Mouse (Mus musculus): ENCODE results near the gene Gphn. TPM values are rescaled to one million over a fixed set of nuclear protein-coding genes. Genes with fewer than 3 reads are reported as not detected.
A peak's percentile ranks its signal among the peaks of the same experiment; 100 is the strongest.

The Gphn gene
- polyA plus RNA-seq, 1 experiment from 2014 or later, result 14.6 TPM

DNA sequence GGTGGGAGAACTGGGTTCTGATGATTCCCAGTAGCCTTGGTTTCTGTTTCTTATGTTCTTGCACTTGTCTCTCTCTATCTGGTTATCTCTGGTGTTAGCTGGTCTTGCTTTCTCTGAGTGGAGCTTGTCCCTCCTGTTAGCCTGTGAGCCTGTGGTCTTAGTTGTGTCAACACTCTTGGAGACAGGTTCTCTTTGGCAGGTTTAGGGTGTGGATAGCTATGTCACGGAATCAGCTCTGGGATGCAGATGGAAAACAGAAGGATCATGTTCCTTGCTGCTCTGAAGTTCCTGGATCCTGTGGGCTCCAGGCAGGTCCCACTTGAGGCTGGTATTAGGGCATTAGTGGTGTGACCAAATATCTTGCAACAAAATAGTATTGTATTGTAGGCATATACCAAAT, 64.2 kb downstream of the Gphn start:
- Histone ChIP-seq H3K4me3 (ENCODE audit: low read depth, low read length) (no peak overlapping the region), H3K36me3 (ENCODE audit: control insufficient read depth, insufficient read depth, low read length) (no peaks in the 10 kb centered on the region), H3K4me1 (replicated peaks; ENCODE audit: control insufficient read depth, insufficient read depth) (no peaks in the 10 kb centered on the region), H3K27me3 (ENCODE audit: control insufficient read depth, insufficient read depth, low read length) (no peaks in the 10 kb centered on the region), H3K9ac (ENCODE audit: low read length) (no peak overlapping the region), H3K27ac (replicated peaks) (no peak overlapping the region), H3K4me2 (replicated peaks; ENCODE audit: low read depth) (no peak overlapping the region), H3K9me3 (ENCODE audit: control insufficient read depth, low read length) (no peaks in the 10 kb centered on the region)
- no peak for ATAC-seq (ENCODE audit: low FRiP score, low TSS enrichment)
- WGBS, result 84% methylated on average over 1 of the region's 1 CpGs
- no peak for DNase-seq (ENCODE audit: low spot score)
- no peak for TF ChIP-seq EP300 (optimal IDR thresholded peaks at IDR 0.05)
- no peak for TF ChIP-seq CTCF (IDR thresholded peaks at IDR 0.05; ENCODE audit: low read depth)

DNA sequence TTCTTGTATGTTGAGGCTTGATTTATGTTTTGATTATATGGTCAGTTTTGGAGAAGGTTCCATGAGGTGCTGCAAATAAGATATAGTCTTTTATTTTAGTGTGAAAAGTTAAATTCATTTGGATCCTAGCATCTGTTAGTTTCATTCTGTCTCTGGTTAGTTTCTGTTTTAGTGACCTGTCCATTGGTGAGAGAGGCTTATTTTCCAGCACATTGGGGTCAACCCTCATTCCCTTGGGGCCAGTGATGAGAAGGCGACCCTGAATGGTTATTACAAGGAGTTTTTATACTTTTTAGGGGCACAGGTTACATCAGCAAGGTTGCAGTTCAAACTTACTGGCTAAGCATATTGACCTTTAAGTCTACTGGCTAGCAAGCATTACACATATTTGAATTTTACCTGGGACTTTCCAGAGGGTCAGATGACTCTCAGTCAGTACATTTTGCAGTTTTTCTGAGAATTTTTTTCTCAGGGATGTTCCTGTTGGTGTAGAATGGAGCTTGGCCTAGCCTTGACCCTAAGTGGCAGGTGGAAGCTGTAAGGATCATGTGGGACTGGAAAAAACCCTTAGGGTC, 72.7 kb downstream of the Gphn start:
- H3K9me3 ChIP-seq (ENCODE audit: control insufficient read depth, low read length), result no peaks in the 10 kb centered on the region

DNA sequence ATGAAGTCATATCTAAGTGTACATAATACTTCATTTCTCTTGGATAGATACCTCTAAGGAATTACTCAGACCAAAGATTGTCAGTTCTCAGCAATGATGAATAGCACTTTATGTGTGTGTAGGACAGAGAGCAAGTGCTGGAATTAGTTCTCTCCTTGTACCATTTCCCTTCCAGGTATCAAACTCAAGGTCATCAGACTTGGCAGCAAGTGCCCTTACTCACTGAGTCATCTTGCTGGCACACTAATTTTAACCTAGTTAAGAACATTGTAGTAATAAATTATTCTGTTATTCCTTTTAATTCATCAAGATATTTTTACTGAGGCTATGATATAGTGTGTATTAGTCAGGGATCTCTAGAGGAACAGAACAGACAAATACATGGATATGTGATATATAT, 88.9 kb downstream of the Gphn start:
- H3K27ac ChIP-seq (replicated peaks), result no peak overlapping the region
- no peaks in the 10 kb centered on the region for H3K36me3 ChIP-seq (ENCODE audit: control insufficient read depth, insufficient read depth, low read length)
- no peaks in the 10 kb centered on the region for H3K9me3 ChIP-seq (ENCODE audit: control insufficient read depth, low read length)
- ATAC-seq (ENCODE audit: low FRiP score, low TSS enrichment) (no peak), DNase-seq (ENCODE audit: low spot score) (no peak)
- H3K27me3 ChIP-seq (ENCODE audit: control insufficient read depth, insufficient read depth, low read length), result no peaks in the 10 kb centered on the region
- TF ChIP-seq CTCF (IDR thresholded peaks at IDR 0.05; ENCODE audit: low read depth), result no peak
- no peak for TF ChIP-seq EP300 (optimal IDR thresholded peaks at IDR 0.05)
- H3K4me1 ChIP-seq (replicated peaks; ENCODE audit: control insufficient read depth, insufficient read depth), result no peaks in the 10 kb centered on the region
- H3K4me2 ChIP-seq (replicated peaks; ENCODE audit: low read depth), result no peak overlapping the region
- no peak overlapping the region for H3K4me3 ChIP-seq (ENCODE audit: low read depth, low read length)
- H3K9ac ChIP-seq (ENCODE audit: low read length), result no peak overlapping the region

More for the DNA sequence above, 72.7 kb downstream of the Gphn start:
- DNase-seq (ENCODE audit: low spot score) (no peak), ATAC-seq (ENCODE audit: low FRiP score, low TSS enrichment) (no peak)
- Histone ChIP-seq H3K4me1 (replicated peaks; ENCODE audit: control insufficient read depth, insufficient read depth) (no peaks in the 10 kb centered on the region), H3K36me3 (ENCODE audit: control insufficient read depth, insufficient read depth, low read length) (no peaks in the 10 kb centered on the region), H3K9ac (ENCODE audit: low read length) (no peak overlapping the region), H3K4me2 (replicated peaks; ENCODE audit: low read depth) (no peak overlapping the region), H3K27me3 (ENCODE audit: control insufficient read depth, insufficient read depth, low read length) (no peaks in the 10 kb centered on the region), H3K4me3 (ENCODE audit: low read depth, low read length) (no peak overlapping the region), H3K27ac (replicated peaks) (no peak overlapping the region)
- 79% methylated on average over 1 of the region's 1 CpGs for WGBS
- TF ChIP-seq CTCF (IDR thresholded peaks at IDR 0.05; ENCODE audit: low read depth) (no peak), EP300 (optimal IDR thresholded peaks at IDR 0.05) (no peak)

DNA sequence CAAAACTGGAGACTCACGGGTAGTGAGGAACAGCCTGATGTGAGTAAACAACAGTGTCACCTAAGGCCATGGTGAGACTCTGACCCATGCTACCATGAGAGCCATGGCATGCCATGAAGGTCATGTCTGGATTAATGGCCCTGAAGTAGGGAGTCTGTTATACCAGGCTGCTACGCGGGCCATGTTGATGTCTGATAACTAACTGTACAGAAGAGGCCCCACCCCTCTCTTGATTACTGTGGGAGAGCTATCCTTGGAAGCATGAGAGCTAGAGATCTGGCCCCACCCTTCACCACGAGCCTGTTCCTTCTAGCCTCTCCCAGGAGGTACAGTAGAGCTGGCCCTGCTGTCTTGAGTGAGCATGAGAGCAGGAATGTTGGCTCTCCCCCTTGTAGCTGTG, 101.8 kb downstream of the Gphn start:
- no peak for DNase-seq (ENCODE audit: low spot score)
- Histone ChIP-seq H3K27me3 (ENCODE audit: control insufficient read depth, insufficient read depth, low read length) (no peaks in the 10 kb centered on the region), H3K4me2 (replicated peaks; ENCODE audit: low read depth) (no peak overlapping the region), H3K36me3 (ENCODE audit: control insufficient read depth, insufficient read depth, low read length) (no peaks in the 10 kb centered on the region), H3K4me3 (ENCODE audit: low read depth, low read length) (no peak overlapping the region), H3K9ac (ENCODE audit: low read length) (no peak overlapping the region), H3K27ac (replicated peaks) (no peak overlapping the region), H3K9me3 (ENCODE audit: control insufficient read depth, low read length) (no peaks in the 10 kb centered on the region), H3K4me1 (replicated peaks; ENCODE audit: control insufficient read depth, insufficient read depth) (no peaks in the 10 kb centered on the region)
- WGBS, result 73% methylated on average over 4 of the region's 4 CpGs
- ATAC-seq (ENCODE audit: low FRiP score, low TSS enrichment), result no peak
- TF ChIP-seq CTCF (IDR thresholded peaks at IDR 0.05; ENCODE audit: low read depth) (no peak), EP300 (optimal IDR thresholded peaks at IDR 0.05) (no peak)

DNA sequence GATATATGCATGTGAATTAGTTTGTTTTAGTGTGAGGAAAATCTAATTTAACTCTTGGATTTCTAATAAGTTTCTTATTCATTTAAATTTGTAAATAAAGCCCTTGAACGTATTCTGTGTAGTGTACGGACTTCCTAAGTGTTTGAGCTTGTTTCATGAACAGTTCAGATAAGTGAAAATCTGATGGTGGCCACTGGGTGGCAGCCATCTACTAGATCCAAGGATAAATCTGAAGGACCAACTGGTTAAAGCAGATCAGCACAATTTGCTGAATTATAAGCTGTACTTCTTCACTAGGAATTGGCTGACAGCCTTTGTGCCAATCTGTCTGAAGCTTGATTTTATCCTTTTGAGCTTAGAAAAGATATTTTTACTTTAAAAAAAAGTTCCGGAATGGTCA, 105.9 kb downstream of the Gphn start:
- WGBS, result 43% methylated on average over 3 of the region's 3 CpGs

DNA sequence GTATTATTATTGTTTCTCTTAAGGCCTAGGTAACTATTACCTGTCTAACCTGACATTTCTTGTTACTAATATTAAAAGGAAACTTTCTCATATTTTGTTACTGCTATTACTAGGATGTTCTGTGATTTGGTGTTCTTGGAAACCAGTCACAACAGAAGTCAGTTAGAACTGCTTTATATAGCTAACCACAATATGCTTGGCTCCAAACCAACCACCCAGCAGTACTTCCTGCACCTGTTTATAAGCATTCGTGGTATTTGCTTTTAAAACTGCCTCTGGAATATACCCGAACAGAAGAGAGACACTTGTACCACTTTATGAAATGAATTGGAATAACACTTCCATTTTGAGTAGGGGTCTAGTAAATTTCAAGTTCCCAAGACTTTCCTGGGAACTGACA, 130.3 kb downstream of the Gphn start:
- Histone ChIP-seq H3K9ac (ENCODE audit: low read length) (no peak overlapping the region), H3K4me2 (replicated peaks; ENCODE audit: low read depth) (no peak overlapping the region), H3K36me3 (ENCODE audit: control insufficient read depth, insufficient read depth, low read length) (no peaks in the 10 kb centered on the region), H3K27me3 (ENCODE audit: control insufficient read depth, insufficient read depth, low read length) (no peaks in the 10 kb centered on the region), H3K4me3 (ENCODE audit: low read depth, low read length) (no peak overlapping the region), H3K4me1 (replicated peaks; ENCODE audit: control insufficient read depth, insufficient read depth) (no peaks in the 10 kb centered on the region), H3K27ac (replicated peaks) (no peak overlapping the region), H3K9me3 (ENCODE audit: control insufficient read depth, low read length) (no peaks in the 10 kb centered on the region)
- TF ChIP-seq CTCF (IDR thresholded peaks at IDR 0.05; ENCODE audit: low read depth), result no peak
- TF ChIP-seq EP300 (optimal IDR thresholded peaks at IDR 0.05), result no peak
- WGBS, result 70% methylated on average over 2 of the region's 2 CpGs
- DNase-seq (ENCODE audit: low spot score) (no peak), ATAC-seq (ENCODE audit: low FRiP score, low TSS enrichment) (no peak)

More for the DNA sequence above, 105.9 kb downstream of the Gphn start:
- Histone ChIP-seq H3K4me2 (replicated peaks; ENCODE audit: low read depth) (no peak overlapping the region), H3K36me3 (ENCODE audit: control insufficient read depth, insufficient read depth, low read length) (no peaks in the 10 kb centered on the region), H3K27me3 (ENCODE audit: control insufficient read depth, insufficient read depth, low read length) (no peaks in the 10 kb centered on the region), H3K9me3 (ENCODE audit: control insufficient read depth, low read length) (no peaks in the 10 kb centered on the region), H3K4me3 (ENCODE audit: low read depth, low read length) (no peak overlapping the region), H3K9ac (ENCODE audit: low read length) (no peak overlapping the region), H3K4me1 (replicated peaks; ENCODE audit: control insufficient read depth, insufficient read depth) (no peaks in the 10 kb centered on the region), H3K27ac (replicated peaks) (no peak overlapping the region)
- DNase-seq (ENCODE audit: low spot score), result peak; percentile 65
- TF ChIP-seq CTCF (IDR thresholded peaks at IDR 0.05; ENCODE audit: low read depth) (peak; percentile 82), EP300 (optimal IDR thresholded peaks at IDR 0.05) (no peak)
- no peak for ATAC-seq (ENCODE audit: low FRiP score, low TSS enrichment)

Measured in stomach, postnatal 0 days (tissue).